In the genomic region with DNA sequence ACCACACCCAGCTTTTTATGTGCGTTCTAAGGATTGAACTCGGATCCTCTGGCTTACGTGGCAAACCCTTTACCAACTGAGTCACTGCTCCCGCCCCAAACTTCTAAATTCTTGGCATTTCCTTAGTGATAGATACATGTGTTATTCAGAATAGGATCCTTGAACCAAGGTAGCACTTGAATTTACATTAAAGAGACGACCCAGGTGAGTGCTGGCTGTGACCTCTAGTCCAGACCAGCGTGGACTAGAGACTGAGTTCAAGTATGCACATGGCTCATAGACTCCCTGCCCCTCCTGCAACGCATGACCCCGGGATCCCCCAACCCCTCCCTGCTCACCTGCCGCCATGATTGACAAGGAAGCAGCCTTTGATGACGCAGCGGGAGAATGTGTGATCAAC, we compare ENCODE assay signal across 17 mouse cellular contexts.
"Had no signal": no experiment of that assay in that cellular context is flagged by ENCODE, and none has a peak within 500 bp of the region (broad histone marks: within the 10 kb centered on the region; RNA-seq: fewer than 3 reads in every experiment).

No protein-coding gene starts in this region.

- H3K4me1 ChIP-seq: neural tube, embryonic 12.5 days; stomach, embryonic 15.5 days had no signal

- H3K36me3 ChIP-seq: neural tube, embryonic 12.5 days; neural tube, embryonic 13.5 days; neural tube, embryonic 15.5 days; stomach, embryonic 15.5 days had no signal

- H3K9me3 ChIP-seq: neural tube, embryonic 12.5 days; neural tube, embryonic 13.5 days; neural tube, embryonic 15.5 days; stomach, embryonic 15.5 days had no signal

- H3K27ac ChIP-seq: neural tube, embryonic 12.5 days; neural tube, embryonic 13.5 days; neural tube, embryonic 15.5 days; stomach, embryonic 15.5 days; stomach, postnatal 0 days had no signal

- H3K27me3 ChIP-seq: neural tube, embryonic 12.5 days; neural tube, embryonic 13.5 days; neural tube, embryonic 15.5 days; stomach, embryonic 15.5 days had no signal

- DNase-seq: retina, postnatal 1 day; right cerebral cortex, adult 18-20 months; right cerebral cortex, postnatal 14 days; right cerebral cortex, postnatal 25 days; right cerebral cortex, postnatal 4 days; spleen, adult 18-20 months; thymus, adult 18-20 months; thymus, adult 2 months; thymus, postnatal 14 days; thymus, postnatal 25 days; thymus, postnatal 36 days; thymus, postnatal 4 days had no signal

- H3K4me3 ChIP-seq: neural tube, embryonic 12.5 days; neural tube, embryonic 13.5 days; neural tube, embryonic 15.5 days; stomach, embryonic 15.5 days had no signal

- H3K9ac ChIP-seq: neural tube, embryonic 12.5 days; neural tube, embryonic 13.5 days; neural tube, embryonic 15.5 days; stomach, embryonic 15.5 days had no signal

- H3K4me2 ChIP-seq: neural tube, embryonic 12.5 days; neural tube, embryonic 13.5 days; neural tube, embryonic 15.5 days; stomach, embryonic 15.5 days had no signal
